Mouse (Mus musculus): ENCODE measurements at regions not wholly inside any gene's neighbourhood (a gene's known extent, or its start where the extent isn't known, plus 50 kb on each side); places are given as distances from the start of the nearest gene placed in this dataset.
"Not testable (repeated sequence)": the region's sequence is repeated elsewhere in the genome, so short reads cannot be mapped to it uniquely, and the experiment has no call there.

DNA sequence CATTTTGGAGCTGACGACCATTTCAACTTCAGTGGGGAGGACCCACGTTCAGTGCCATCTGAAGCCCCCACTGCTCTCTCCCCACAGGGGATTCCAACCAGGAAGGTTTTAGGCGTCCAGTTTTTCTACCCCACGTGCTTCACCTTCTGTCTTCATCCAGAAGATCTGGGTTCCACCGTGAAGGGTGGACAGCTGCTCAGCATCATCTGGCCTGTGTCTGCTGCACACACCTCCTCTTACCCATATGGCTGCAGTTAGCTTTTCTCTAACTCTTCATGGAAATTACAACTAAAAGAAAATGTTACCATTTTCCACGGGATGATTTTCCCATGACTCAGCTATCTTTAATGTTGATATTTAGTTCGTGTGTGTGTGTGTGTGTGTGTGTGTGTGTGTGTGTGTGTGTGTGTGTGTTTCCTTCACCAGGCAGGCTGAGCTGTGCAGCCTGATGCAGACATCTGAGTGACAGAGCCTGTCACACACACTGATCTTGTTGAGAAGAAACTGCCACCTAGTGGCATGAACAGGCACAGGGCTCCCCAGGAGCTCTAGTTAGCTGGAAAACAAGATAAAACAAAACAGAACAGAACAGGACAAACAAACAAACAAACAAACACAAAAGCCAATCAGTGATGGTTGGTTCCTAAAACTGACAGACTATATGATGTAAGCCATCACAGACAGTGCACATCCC is 107.5 kb upstream of the Rasgrp1 start:
- DNase-seq: peak; percentile 22

- DNase-seq: no peak
Observed at GRCm38 (mm10) chr2:117451818-117452217, 109.0 kb upstream of the Rasgrp1 start.

- DNase-seq: no peak
Observed at GRCm38 (mm10) chr2:117455021-117455739, 112.4 kb upstream of the Rasgrp1 start.

DNA sequence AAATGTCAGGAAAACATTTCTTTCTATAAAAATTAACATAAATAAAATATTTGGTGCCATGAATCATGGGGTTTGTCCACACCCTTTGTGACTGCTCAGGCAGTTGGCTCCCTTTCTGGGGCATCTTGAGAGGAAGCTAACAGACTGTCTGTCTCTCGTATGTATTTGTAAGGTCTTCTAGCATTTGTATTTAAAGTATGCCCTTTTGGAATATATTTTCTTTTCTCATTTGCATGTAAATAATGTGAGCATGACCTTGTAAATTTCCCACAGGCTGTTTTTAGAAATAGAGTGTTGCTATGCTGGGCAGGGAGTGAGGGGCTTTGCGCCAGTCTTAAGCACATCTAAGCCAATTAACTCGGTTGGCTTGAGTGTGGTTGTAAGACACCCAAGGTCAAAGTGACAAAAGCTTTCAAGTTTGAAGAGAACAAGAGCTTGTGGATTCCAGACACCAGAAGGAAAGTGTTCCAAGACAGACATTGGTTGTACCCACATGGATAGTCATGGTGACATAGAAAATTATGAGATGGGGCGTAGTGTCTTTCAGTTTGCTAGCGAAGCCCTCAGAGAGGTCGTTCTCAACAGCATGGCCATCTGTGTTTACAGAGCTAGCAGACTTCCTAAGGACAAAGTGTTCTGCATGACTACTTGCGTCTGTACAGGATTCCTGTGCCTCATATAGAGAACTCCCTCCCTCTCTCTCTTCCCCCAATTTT is 113.1 kb upstream of the Rasgrp1 start:
- no peak for DNase-seq

DNA sequence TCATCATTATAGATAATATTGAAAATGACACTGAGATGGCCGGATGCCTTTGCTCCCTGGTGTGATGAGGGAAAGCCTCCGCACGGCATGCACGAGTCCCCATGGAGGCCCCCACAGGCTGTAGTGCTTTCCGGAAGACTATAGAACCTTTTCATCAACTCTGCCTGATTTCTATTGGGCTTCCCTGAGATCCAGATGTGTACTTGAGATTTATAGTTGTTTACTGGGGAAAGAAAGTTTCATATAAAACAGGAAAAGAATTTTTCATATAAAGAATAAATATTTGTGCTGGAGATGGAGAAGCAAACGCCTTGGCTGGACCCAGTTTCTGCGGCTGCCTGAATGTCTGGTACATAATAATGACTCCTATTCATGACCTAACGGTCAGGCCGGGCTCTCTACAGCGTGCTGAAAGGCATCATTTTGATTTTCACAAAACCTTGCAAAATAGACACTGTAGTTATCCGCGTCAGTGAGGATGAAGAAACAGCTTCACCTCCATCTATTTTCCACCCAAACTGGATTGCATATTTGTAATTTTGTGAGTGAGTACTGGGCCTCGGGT is 113.7 kb upstream of the Rasgrp1 start:
- DNase-seq: no peak

GRCm38 (mm10) chr2:117461541-117462290 is 118.9 kb upstream of the Rasgrp1 start:
- DNase-seq: no peak

DNA sequence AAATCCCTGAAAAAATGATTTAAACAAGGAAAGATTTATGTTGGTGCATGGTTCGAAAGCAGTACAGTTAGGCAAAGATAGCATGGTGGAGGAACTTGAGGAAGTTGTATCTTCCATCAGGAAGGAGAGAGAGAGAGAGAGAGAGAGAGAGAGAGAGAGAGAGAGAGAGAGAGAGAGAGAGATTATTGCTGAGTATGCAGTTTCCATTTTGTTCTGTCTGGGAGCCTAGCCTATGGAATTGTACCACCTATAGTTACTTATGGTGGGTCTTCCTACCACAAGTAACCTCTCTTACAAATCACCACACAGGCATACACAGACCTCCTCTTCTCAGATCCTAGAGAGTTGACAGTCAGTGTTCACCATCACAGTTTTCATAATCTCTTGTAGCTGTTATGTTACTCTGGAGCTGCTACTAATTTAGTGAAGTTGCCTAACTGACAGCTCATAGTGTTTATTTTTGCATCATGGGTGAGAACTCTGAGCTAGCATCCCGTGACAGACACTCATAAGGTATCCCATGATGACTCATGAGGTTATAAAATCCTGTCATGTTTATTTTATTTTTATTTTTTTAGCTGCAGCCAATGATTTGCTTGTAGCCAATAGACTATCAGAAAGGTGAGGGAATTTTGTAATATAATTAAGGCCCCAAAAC is 132.2 kb upstream of the Rasgrp1 start:
- DNase-seq: no peak

GRCm38 (mm10) chr2:117475561-117475960 is 132.8 kb upstream of the Rasgrp1 start:
- DNase-seq: no peak

DNA sequence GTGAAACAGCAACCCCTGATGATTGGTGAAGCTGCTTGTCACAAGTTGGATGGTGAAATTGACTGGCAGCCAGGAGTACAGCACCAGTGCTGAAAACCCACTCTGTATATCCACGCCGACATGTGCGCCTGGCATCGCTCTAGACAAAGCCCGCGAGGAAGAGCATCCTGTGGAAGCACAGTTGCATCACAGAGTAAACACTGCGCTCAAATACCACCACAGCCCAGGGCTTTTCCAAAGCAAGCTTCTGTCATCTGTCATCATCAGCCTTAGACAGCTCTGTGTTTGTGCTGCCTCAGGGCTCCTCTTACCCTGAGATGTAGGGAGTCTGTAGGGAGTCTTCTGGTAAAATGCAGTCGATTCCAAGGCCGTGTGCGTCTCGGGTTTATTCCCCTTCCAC is 134.7 kb upstream of the Rasgrp1 start:
- DNase-seq: not testable (repeated sequence)

- DNase-seq: not testable (repeated sequence)
Observed at GRCm38 (mm10) chr2:117479244-117480009, 136.6 kb upstream of the Rasgrp1 start.

DNA sequence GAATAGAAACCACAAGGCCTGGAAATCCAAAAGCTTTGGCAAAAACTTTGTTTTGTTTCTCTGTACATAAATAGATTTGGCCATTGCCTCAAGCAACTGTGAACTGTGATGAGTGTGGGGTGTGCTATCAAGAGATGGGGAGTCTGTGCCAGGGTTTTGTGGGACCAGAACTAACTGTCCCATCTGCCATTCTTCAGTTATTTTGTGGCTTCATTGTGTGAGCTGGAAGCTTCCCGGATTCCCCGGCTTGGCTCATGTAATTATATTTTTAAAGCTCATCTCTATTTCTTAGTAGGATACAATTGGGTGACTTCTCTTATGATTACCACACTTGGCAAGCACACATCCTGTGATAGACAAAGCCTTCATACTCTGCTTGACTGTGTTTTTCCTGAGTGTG is 143.6 kb upstream of the Rasgrp1 start:
- DNase-seq: no peak

GRCm38 (mm10) chr2:117498565-117498964 is 155.8 kb upstream of the Rasgrp1 start:
- DNase-seq: no peak

DNA sequence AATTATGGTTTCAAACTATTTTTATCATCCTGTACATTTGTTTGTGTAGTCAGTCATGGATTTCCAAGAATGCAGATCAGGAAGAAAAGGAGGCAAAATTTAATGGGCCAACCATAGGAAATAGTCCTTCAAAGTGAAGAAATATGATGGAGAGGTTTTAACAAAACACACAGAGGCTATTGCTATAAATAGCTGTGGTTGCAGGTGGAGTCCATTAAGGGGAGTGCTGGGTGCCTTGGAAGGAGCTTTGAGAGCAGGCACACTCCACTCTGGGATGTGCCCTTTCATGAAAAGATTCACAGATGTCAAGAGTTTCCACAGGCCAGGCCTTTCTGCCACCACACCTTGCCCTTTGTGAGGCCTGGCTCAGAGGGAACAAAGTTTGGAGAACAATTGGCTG is 159.8 kb upstream of the Rasgrp1 start:
- DNase-seq: no peak

GRCm38 (mm10) chr2:117511737-117512136 is 168.9 kb upstream of the Rasgrp1 start:
- DNase-seq: no peak

GRCm38 (mm10) chr2:117512551-117512950 is 169.8 kb upstream of the Rasgrp1 start:
- peak; percentile 3 for DNase-seq

GRCm38 (mm10) chr2:117524437-117524836 is 181.6 kb upstream of the Rasgrp1 start:
- no peak for DNase-seq

GRCm38 (mm10) chr2:117538865-117539264 is 196.1 kb upstream of the Rasgrp1 start:
- DNase-seq: no peak

- DNase-seq: no peak
Observed at GRCm38 (mm10) chr2:117539285-117539684, 196.5 kb upstream of the Rasgrp1 start.

DNA sequence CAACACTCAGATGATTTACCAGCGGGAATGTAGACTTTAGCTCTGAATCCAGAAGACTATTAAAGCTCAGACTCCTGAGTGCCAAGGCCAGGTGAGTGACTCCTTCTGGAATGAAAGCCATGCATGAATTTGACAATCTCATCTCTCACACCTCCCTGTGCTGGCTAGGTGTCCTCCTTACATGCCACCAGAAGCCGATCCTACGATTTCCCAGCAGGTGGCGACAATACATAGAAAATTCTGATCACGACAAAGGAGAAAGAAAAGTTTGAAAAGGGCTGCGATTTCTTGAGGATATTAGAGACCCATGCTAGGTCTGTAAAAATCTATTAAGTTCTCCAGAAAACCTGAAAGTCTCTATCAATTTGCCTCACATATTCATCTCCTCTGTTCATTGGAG is 198.7 kb upstream of the Rasgrp1 start:
- DNase-seq: peak; percentile 57

- peak; percentile 46 for DNase-seq
Observed at GRCm38 (mm10) chr2:117542298-117542697, 199.5 kb upstream of the Rasgrp1 start.

GRCm38 (mm10) chr2:117543301-117543782 is 200.5 kb upstream of the Rasgrp1 start:
- DNase-seq: no peak

All from adrenal gland, postnatal 25 days (tissue).